Mouse (Mus musculus) kidney, adult 11 months (tissue): ENCODE data around the gene Klhl24.
A peak's percentile ranks its signal among the peaks of the same experiment; 100 is the strongest.

Source experiments
- DNase-seq: peaks from one replicate; pipeline ENCODE4 v3.0.0; 2022

Gene Klhl24

GRCm38 (mm10) chr16:20151991-20152390 lies 54.6 kb downstream of the Klhl24 start:
- peak; percentile 15 for DNase-seq

- no peak for DNase-seq
These were observed 56.4 kb downstream of the Klhl24 start for GRCm38 (mm10) chr16:20153742-20154141.

- no peak for DNase-seq
These were observed 62.8 kb downstream of the Klhl24 start for GRCm38 (mm10) chr16:20160130-20160529.

- DNase-seq = no peak
These were observed 71.7 kb downstream of the Klhl24 start for GRCm38 (mm10) chr16:20169071-20169470.

- no peak for DNase-seq
These were observed 72.2 kb downstream of the Klhl24 start for GRCm38 (mm10) chr16:20169471-20170106.
